Mouse (Mus musculus) lung, postnatal 0 days (tissue): ENCODE results near the gene Gm17349.
A peak's percentile ranks its signal among the peaks of the same experiment; 100 is the strongest.

ENCODE experiments used
- CTCF ChIP-seq: IDR thresholded peaks from 2 replicates; pipeline ENCODE4 v1.5.1; 2016; ENCODE audit warnings: antibody characterized with exemption, mild to moderate bottlenecking
- EP300 ChIP-seq: IDR thresholded peaks from 2 replicates; pipeline ENCODE4 v1.6.1; 2016; ENCODE audit warnings: antibody characterized with exemption, mild to moderate bottlenecking, control low read depth

- TF ChIP-seq CTCF, result peak; percentile 96
- no peak for TF ChIP-seq EP300
Observed at GRCm38 (mm10) chr15:99688712-99689111, 16.6 kb downstream of the Gm17349 start.
